Mouse (Mus musculus): ENCODE measurements at regions not wholly inside any gene's neighbourhood (a gene's known extent, or its start where the extent isn't known, plus 50 kb on each side); places are given as distances from the start of the nearest gene placed in this dataset.

DNA sequence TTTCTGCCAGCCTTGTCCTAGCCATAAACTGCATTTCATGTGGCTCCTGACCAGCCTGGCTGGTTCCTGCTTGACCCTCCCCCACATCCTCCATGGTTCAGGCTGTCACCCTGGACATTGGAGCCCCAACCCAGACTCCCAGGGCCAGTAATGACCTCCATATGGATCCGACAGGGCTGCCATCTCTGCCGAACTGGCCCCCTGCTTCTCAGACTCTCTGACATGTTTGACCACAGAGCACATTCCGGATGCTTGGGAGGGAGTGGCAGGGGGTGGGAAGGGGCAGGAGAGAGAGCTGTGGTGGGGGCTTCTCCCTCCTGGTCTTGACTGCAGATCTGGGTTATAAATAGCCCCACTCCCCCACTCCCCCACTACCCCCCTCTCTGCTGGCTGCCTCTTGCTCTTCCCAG lies 59.0 kb upstream of the Actrt2 start:
- no peak for TF ChIP-seq CTCF (conservative IDR thresholded peaks at IDR 0.05)
- no peak overlapping the region for H3K4me3 ChIP-seq
- H3K27ac ChIP-seq: no peak overlapping the region
- no peak for DNase-seq (ENCODE audit: low spot score in 2 of 2)

DNA sequence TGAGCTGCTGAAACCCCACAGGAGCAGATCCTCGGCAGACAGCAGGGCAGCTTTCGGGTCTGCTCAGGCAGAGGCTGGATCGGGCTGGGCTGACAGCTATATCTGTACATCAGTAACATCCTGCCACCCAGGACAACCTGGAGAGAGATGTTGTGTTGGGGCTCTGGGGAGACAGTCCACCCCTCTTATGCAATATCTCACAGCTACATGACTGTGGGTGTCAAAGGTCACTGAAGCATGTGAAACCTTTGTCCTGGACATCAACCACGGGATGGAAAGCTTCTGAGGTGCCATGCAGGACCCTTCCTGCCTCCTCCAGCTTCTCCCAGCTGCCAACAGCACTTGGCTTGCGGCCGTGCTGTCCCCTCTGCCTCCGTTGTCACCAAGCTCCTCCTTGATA lies 60.3 kb upstream of the Actrt2 start:
- Histone ChIP-seq H3K4me3 (no peak overlapping the region), H3K27ac (no peak overlapping the region)
- no peak for DNase-seq (ENCODE audit: low spot score in 2 of 2)
- no peak for TF ChIP-seq CTCF (conservative IDR thresholded peaks at IDR 0.05)

DNA sequence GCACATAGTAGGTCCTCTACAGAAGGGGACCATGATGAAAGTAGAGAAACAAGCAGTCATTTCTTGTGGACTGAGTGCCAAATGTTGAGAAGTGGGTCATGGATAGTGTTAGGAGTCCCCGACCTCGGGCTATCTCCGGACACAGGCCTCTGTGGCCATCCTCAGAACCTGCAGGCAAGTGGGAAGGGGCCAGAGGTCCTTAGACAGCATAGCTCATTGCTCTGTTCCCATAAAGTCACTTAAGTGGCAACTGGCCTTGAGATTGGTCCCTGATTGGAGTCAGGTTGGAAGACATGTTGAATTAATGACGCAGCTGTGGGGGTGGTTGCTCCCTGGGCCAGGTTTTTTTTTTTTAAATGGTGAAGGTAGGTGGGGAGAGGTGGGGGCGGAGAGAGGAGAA lies 63.0 kb upstream of the Actrt2 start:
- no peak for DNase-seq (ENCODE audit: low spot score in 2 of 2)
- H3K4me3 ChIP-seq: no peak overlapping the region
- no peak overlapping the region for H3K27ac ChIP-seq
- TF ChIP-seq CTCF (conservative IDR thresholded peaks at IDR 0.05): no peak

DNA sequence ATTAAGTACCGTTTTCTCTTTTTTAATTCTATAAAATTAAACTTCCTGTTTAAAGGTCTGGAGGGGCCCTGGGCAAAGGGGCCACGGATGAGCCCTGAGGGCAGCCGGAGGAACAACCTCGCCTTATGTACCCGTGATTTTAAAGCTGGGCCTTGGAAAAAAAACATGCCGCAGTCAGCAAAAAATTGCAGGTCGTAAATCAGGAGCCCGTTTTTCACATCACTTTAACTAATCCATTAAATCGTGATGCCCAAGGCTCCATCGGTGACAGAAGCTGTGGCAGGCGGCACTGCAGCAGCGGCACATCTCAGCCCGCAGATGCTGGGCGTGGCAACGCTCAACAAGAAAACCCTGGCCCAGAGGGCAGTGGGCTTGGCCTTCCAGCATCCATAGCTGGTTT lies 63.7 kb upstream of the Actrt2 start:
- no peak for DNase-seq (ENCODE audit: low spot score in 2 of 2)
- Histone ChIP-seq H3K27ac (no peak overlapping the region), H3K4me3 (no peak overlapping the region)
- no peak for TF ChIP-seq CTCF (conservative IDR thresholded peaks at IDR 0.05)

DNA sequence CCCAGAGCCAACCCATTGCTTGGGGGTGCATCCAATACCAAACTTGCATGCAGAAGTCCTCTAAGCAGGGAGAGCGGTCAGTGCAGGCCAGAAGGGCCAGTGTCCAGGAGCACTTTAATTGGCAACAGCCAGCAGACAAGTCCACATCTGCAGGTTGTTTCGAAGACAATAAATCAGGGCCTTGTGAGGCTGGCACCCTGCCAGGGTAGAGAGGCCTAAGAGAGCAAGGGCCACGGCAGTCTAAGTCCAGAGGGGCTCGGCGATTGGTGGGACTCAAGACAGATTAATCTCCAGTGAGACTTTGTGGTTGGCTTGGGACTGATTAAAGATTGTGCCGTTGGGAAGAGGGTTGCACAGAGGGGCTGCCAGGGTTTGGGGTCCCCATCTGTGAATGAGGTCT lies 68.4 kb upstream of the Actrt2 start:
- no peak for DNase-seq (ENCODE audit: low spot score in 2 of 2)
- no peak overlapping the region for H3K4me3 ChIP-seq
- no peak overlapping the region for H3K27ac ChIP-seq
- TF ChIP-seq CTCF (conservative IDR thresholded peaks at IDR 0.05): no peak

DNA sequence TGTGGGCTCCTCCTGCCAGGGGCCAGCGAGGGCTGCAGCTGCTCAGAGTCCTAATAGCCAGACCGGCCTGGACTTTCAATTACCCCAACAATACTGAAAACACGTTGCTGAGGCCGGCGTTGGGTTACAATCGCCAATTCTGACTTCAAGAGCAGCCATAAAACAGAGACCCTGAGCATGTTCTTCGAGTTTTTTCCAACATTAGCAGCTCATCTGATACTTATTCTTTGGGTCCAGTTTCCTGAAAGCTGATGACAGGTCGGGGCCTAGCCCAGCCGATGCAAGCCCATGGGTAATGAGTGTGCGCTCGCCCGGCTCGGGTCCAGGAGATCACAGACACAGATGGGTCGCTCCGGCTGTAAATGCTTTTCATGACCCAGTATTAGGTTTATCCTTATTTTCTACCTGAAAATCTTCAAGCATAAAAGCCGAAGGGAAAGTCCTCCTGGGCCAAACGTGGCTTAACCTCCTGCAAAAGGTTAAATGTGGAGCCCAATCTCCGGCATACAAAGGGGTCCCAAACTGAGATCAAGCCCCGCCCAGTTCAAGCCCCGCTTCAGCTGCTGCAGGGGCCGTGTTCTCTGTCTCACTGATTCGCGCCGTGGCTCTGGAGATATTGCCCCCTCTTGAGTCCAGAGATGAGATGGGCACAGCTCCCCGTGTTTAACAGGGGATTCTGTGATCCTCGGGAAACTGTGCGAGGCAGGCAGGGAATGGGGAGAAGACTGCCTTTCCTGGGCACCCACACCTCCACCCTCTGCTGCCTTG lies 73.6 kb upstream of the Actrt2 start:
- no peak overlapping the region for H3K4me3 ChIP-seq
- H3K27ac ChIP-seq: no peak overlapping the region
- no peak for TF ChIP-seq CTCF (conservative IDR thresholded peaks at IDR 0.05)
- DNase-seq (ENCODE audit: low spot score in 2 of 2): no peak

DNA sequence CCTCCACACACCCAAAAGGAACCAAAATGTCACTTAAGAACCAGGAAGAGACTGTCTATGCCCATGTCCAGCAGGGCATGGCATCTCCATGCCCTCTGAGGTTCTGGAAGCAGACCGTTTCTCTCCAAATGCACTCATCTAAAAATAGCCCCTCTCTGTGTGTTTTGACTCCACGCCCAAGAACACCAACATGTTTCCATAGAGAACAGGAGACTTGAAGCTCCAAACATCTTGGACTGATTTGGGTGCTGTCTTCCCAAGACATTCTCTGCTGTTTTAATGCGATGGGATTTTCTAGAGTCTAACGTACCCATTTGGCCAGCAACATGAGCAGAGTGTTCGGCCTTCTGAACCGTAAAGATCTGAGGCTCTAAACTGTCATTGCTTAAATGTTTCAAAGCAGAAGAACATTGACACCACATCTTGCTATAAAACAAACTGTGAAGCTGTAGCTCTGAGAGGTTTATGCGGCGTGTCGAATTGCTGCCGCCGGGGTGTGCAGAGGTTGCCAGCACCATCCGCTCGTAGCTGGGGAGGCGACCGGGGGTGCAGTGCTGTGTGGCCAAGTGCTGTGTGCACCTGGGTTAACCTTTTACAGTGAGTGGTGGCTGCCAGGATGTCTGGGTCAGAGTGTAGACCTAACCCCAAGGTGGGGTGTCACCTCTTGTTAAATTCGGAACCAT lies 78.8 kb upstream of the Actrt2 start:
- DNase-seq (ENCODE audit: low spot score in 2 of 2): no peak
- no peak for TF ChIP-seq CTCF (conservative IDR thresholded peaks at IDR 0.05)
- H3K27ac ChIP-seq: no peak overlapping the region
- H3K4me3 ChIP-seq: no peak overlapping the region

DNA sequence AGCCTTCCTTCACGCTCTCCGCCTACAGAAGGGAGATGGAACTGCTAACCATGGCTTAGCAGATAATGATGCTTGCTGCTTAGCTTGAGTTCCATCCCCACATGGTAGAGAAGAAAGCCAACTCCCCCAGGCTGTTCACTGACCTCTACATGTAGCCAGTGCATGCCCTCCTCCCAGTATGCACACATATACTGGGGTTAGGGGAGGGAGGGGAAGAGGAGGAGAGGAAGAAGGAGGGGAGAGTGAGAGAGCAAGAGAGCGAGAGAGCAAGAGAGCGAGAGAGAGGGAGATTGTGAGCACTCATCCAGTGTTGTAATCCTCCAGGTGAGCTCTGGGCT lies 79.3 kb upstream of the Actrt2 start:
- DNase-seq (ENCODE audit: low spot score in 2 of 2): no peak
- Histone ChIP-seq H3K27ac (no peak overlapping the region), H3K4me3 (no peak overlapping the region)
- no peak for TF ChIP-seq CTCF (conservative IDR thresholded peaks at IDR 0.05)

DNA sequence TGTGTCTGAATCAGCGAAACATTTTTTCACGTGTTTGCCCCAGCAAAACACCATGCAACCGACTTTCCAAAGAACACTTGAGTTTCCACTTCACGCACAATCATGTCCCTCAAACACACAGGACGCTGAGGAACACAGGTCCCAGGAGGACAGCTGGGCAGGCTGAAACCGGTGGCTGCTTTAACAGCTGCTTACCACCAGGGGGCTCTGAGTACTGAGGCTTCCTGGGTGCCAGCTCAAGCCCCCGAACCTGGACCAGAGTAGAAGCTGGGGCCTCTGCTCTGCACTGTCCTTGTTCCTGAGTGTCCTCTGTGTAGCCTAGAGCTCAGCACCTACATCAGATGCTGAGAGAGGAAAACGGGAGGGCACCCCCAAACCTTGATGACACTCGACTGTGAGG lies 81.5 kb upstream of the Actrt2 start:
- peak; percentile 84 for TF ChIP-seq CTCF (conservative IDR thresholded peaks at IDR 0.05)
- peak in 1 of 2 experiments; percentile 19 for DNase-seq (ENCODE audit: low spot score in 2 of 2)

DNA sequence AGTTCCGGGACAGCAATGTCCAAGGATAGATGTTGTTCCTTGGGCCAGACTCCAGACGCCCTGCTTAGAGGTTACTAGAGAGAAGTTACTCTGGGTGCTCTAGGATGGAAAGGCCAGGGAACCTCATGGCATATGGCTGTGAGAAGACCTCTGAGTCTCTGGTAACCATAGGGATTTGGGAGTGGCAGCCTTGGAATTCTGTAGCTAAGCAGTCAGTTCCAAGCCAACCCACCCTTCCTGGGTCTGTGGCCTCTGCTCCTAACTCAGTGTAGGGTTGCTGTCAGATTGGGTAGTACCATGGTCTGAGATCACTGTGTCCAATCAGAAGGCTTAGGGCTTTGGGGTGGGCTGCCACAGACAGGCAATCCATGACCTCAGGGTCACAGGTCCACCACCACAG lies 82.3 kb upstream of the Actrt2 start:
- H3K4me3 ChIP-seq: no peak overlapping the region
- TF ChIP-seq CTCF (conservative IDR thresholded peaks at IDR 0.05): no peak
- DNase-seq (ENCODE audit: low spot score in 2 of 2): no peak
- H3K27ac ChIP-seq: no peak overlapping the region

More for the DNA sequence above, 81.5 kb upstream of the Actrt2 start:
- Histone ChIP-seq H3K4me3 (no peak overlapping the region), H3K27ac (no peak overlapping the region)

DNA sequence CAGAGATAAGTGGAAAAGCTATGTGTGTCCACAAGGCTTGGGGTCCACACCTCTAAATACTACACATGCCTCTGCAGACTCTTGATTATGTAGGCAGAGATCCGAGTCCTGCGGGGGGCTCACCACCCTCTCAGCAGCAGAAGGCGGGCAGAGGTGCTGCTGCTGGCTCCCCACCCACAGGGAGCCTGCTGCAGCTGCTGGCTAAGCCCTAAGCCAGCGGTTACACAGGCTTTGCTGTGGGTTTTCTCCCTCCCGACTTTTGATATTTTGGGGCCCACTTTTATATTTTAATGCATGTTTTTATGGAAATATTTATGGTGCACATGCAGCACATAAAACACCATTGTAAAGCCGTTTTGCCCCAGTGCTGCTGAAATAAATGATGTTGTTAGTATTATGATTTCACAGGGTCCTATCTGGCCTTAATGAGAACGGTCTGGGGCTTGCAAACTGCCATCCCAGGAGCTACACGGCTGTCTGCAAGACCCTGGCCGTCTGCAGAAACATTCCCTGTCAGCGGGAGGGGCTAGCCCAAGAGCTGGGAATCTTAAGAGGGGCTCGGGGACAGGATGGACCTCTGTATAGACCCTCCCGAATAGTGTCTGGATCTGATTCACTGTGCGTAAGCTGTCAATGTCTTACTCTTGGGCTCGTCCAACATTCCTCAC lies 82.9 kb upstream of the Actrt2 start:
- DNase-seq (ENCODE audit: low spot score in 2 of 2): no peak
- H3K4me3 ChIP-seq: no peak overlapping the region
- H3K27ac ChIP-seq: no peak overlapping the region
- no peak for TF ChIP-seq CTCF (conservative IDR thresholded peaks at IDR 0.05)

DNA sequence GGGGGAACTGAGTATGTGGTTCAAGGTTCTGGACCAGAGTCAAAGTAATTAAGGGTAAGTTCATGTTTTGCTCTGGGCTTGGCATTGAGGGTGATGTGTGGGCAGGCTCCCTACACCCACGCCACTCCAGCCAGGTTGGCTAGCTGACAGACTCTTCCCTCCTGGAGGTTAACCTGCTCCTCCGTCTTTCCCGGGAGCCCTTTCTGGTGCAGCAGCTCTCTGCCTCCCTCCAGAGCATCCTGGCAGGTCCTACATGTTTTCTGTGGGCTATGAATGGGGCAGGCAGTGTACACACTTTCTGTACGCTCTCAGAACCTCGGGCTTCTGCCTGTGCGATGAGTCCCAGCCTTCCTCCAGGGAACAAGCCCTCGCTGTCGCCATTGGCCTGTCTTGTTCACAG lies 82.8 kb upstream of the Ttc34 start:
- peak; percentile 67 for TF ChIP-seq CTCF (conservative IDR thresholded peaks at IDR 0.05)
- Histone ChIP-seq H3K27ac (no peak overlapping the region), H3K4me3 (no peak overlapping the region)
- DNase-seq (ENCODE audit: low spot score in 2 of 2): peak in 1 of 2 experiments; percentile 14

DNA sequence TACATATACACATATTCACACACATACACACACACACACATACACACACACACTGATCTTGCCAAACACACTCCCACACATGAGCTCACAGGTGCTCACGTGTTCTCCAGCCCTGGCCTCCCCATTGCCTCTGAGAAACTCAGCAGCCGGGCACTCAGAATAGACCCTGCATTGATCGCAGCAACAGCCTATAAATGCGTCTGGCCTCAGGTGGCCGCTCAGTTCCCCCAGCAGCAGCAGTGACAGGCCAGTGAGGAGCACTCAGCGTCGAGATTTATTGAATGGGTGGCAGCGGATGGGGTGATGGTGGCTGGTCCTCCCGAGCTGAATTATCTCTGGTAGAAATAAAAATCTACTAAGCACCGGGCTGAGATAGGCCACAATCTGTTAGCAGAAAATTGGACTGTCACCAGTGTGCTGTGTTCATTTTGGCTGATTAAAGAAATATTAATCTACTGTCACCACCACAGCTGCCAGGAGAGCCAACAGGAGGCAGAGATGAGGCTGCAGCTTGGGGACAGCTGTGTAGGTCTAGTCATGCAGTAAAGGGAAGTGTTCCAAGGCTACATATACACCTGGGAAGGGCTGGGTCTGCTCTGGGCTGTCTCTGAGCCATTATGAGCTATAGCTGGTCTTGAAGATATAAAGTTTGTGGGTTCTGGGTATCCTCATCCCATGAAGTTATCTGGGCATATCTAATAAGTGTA lies 80.4 kb upstream of the Ttc34 start:
- no peak for TF ChIP-seq CTCF (conservative IDR thresholded peaks at IDR 0.05)
- H3K4me3 ChIP-seq: no peak overlapping the region
- H3K27ac ChIP-seq: no peak overlapping the region
- no peak for DNase-seq (ENCODE audit: low spot score in 2 of 2)
